Mouse (Mus musculus): ENCODE measurements around the gene St5.

DNA sequence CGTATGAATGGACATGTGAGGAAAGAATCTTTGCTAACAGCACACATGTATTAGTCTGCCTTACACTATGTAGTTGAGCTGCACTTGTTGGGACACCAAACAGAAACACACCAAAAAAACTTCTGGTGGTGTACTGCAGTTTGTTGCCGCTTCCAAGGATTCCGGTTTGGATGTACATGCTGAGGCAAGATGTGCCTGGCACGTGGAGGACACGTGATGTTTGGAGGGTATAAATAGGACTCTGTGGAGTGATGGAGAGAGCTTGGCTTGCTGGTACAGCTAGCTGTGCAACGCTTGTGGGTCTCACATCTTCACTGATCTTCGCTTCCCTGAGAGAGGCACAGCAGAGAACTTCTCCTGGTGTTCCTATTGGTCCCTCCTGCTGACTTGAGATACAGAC lies 129.2 kb downstream of the St5 start:
- TF ChIP-seq CTCF (conservative IDR thresholded peaks at IDR 0.05; ENCODE audit: insufficient read depth, insufficient read length, low read depth, low read length) (no peak), POLR2A (IDR thresholded peaks at IDR 0.05; ENCODE audit: low read depth, low read length) (no peak)

All from kidney, adult 2 months (tissue).